Mouse (Mus musculus): ENCODE measurements at regions not wholly inside any gene's neighbourhood (a gene's known extent, or its start where the extent isn't known, plus 50 kb on each side); places are given as distances from the start of the nearest gene placed in this dataset.

GRCm38 (mm10) chr12:26144616-26145015, 270.4 kb downstream of the Rnf144a start:
- TF ChIP-seq GATA1 (IDR thresholded peaks at IDR 0.05; ENCODE audit: borderline replicate concordance, low read length): no peak
- TF ChIP-seq FLI1 (IDR thresholded peaks at IDR 0.05; ENCODE audit: low read length): no peak

Data from megakaryocyte, embryonic 14.5 days (primary cell).